Mouse (Mus musculus): ENCODE results near the gene Cobl. TPM values are rescaled to one million over a fixed set of nuclear protein-coding genes. Genes with fewer than 3 reads are reported as not detected.

Cobl gene
- polyA plus RNA-seq, 1 experiment = 4.4 TPM

- no peak overlapping the region for H3K4me3 ChIP-seq (ENCODE audit: insufficient read depth, low read depth, low read length)
- no peaks in the 10 kb centered on the region for H3K4me1 ChIP-seq (ENCODE audit: control insufficient read depth, insufficient read depth, insufficient read length, low read length)
- no peak overlapping the region for H3K27ac ChIP-seq (replicated peaks; ENCODE audit: low read depth, low read length)
Observed at GRCm38 (mm10) chr11:12426746-12427145, 38.0 kb downstream of the Cobl start.

- no peak overlapping the region for H3K27ac ChIP-seq (replicated peaks; ENCODE audit: low read depth, low read length)
- H3K4me1 ChIP-seq (ENCODE audit: control insufficient read depth, insufficient read depth, insufficient read length, low read length) = no peaks in the 10 kb centered on the region
- no peak overlapping the region for H3K4me3 ChIP-seq (ENCODE audit: insufficient read depth, low read depth, low read length)
Observed at GRCm38 (mm10) chr11:12424205-12424604, 40.6 kb downstream of the Cobl start.

- Histone ChIP-seq H3K4me1 (ENCODE audit: control insufficient read depth, insufficient read depth, insufficient read length, low read length) (no peaks in the 10 kb centered on the region), H3K4me3 (ENCODE audit: insufficient read depth, low read depth, low read length) (no peak overlapping the region), H3K27ac (replicated peaks; ENCODE audit: low read depth, low read length) (no peak overlapping the region)
Observed at GRCm38 (mm10) chr11:12421183-12421582, 43.6 kb downstream of the Cobl start.

GRCm38 (mm10) chr11:12420146-12420545, 44.6 kb downstream of the Cobl start:
- Histone ChIP-seq H3K4me3 (ENCODE audit: insufficient read depth, low read depth, low read length) (no peak overlapping the region), H3K4me1 (ENCODE audit: control insufficient read depth, insufficient read depth, insufficient read length, low read length) (no peaks in the 10 kb centered on the region), H3K27ac (replicated peaks; ENCODE audit: low read depth, low read length) (no peak overlapping the region)

- Histone ChIP-seq H3K27ac (replicated peaks; ENCODE audit: low read depth, low read length) (no peak overlapping the region), H3K4me1 (ENCODE audit: control insufficient read depth, insufficient read depth, insufficient read length, low read length) (no peaks in the 10 kb centered on the region), H3K4me3 (ENCODE audit: insufficient read depth, low read depth, low read length) (no peak overlapping the region)
Observed at GRCm38 (mm10) chr11:12416899-12417298, 47.9 kb downstream of the Cobl start.

- Histone ChIP-seq H3K27ac (replicated peaks; ENCODE audit: low read depth, low read length) (no peak overlapping the region), H3K4me3 (ENCODE audit: insufficient read depth, low read depth, low read length) (no peak overlapping the region), H3K4me1 (ENCODE audit: control insufficient read depth, insufficient read depth, insufficient read length, low read length) (no peaks in the 10 kb centered on the region)
Observed at GRCm38 (mm10) chr11:12415329-12415728, 49.4 kb downstream of the Cobl start.

- H3K27ac ChIP-seq (replicated peaks; ENCODE audit: low read depth, low read length) = no peak overlapping the region
- H3K4me3 ChIP-seq (ENCODE audit: insufficient read depth, low read depth, low read length) = no peak overlapping the region
- H3K4me1 ChIP-seq (ENCODE audit: control insufficient read depth, insufficient read depth, insufficient read length, low read length) = no peaks in the 10 kb centered on the region
Observed at GRCm38 (mm10) chr11:12411950-12412349, 52.8 kb downstream of the Cobl start.

- no peaks in the 10 kb centered on the region for H3K4me1 ChIP-seq (ENCODE audit: control insufficient read depth, insufficient read depth, insufficient read length, low read length)
- no peak overlapping the region for H3K4me3 ChIP-seq (ENCODE audit: insufficient read depth, low read depth, low read length)
- no peak overlapping the region for H3K27ac ChIP-seq (replicated peaks; ENCODE audit: low read depth, low read length)
Observed at GRCm38 (mm10) chr11:12411075-12411807, 53.5 kb downstream of the Cobl start.

GRCm38 (mm10) chr11:12409463-12409862, 55.3 kb downstream of the Cobl start:
- Histone ChIP-seq H3K4me1 (ENCODE audit: control insufficient read depth, insufficient read depth, insufficient read length, low read length) (no peaks in the 10 kb centered on the region), H3K4me3 (ENCODE audit: insufficient read depth, low read depth, low read length) (no peak overlapping the region), H3K27ac (replicated peaks; ENCODE audit: low read depth, low read length) (no peak overlapping the region)

- H3K4me3 ChIP-seq (ENCODE audit: insufficient read depth, low read depth, low read length) = no peak overlapping the region
- H3K27ac ChIP-seq (replicated peaks; ENCODE audit: low read depth, low read length) = no peak overlapping the region
- H3K4me1 ChIP-seq (ENCODE audit: control insufficient read depth, insufficient read depth, insufficient read length, low read length) = no peaks in the 10 kb centered on the region
Observed at GRCm38 (mm10) chr11:12407834-12408233, 56.9 kb downstream of the Cobl start.

- Histone ChIP-seq H3K27ac (replicated peaks; ENCODE audit: low read depth, low read length) (no peak overlapping the region), H3K4me1 (ENCODE audit: control insufficient read depth, insufficient read depth, insufficient read length, low read length) (no peaks in the 10 kb centered on the region)
Observed at GRCm38 (mm10) chr11:12399903-12400302, 64.9 kb downstream of the Cobl start.

GRCm38 (mm10) chr11:12396196-12396595, 68.6 kb downstream of the Cobl start:
- no peak overlapping the region for H3K4me3 ChIP-seq (ENCODE audit: insufficient read depth, low read depth, low read length)
- H3K27ac ChIP-seq (replicated peaks; ENCODE audit: low read depth, low read length) = no peak overlapping the region
- H3K4me1 ChIP-seq (ENCODE audit: control insufficient read depth, insufficient read depth, insufficient read length, low read length) = no peaks in the 10 kb centered on the region

More at GRCm38 (mm10) chr11:12399903-12400302, 64.9 kb downstream of the Cobl start:
- H3K4me3 ChIP-seq (ENCODE audit: insufficient read depth, low read depth, low read length) = no peak overlapping the region

- no peak overlapping the region for H3K4me3 ChIP-seq (ENCODE audit: insufficient read depth, low read depth, low read length)
- no peak overlapping the region for H3K27ac ChIP-seq (replicated peaks; ENCODE audit: low read depth, low read length)
- no peaks in the 10 kb centered on the region for H3K4me1 ChIP-seq (ENCODE audit: control insufficient read depth, insufficient read depth, insufficient read length, low read length)
Observed at GRCm38 (mm10) chr11:12394701-12395100, 70.1 kb downstream of the Cobl start.

- Histone ChIP-seq H3K4me3 (ENCODE audit: insufficient read depth, low read depth, low read length) (no peak overlapping the region), H3K4me1 (ENCODE audit: control insufficient read depth, insufficient read depth, insufficient read length, low read length) (no peaks in the 10 kb centered on the region), H3K27ac (replicated peaks; ENCODE audit: low read depth, low read length) (no peak overlapping the region)
Observed at GRCm38 (mm10) chr11:12394151-12394550, 70.6 kb downstream of the Cobl start.

GRCm38 (mm10) chr11:12384826-12385225, 79.9 kb downstream of the Cobl start:
- H3K27ac ChIP-seq (replicated peaks; ENCODE audit: low read depth, low read length) = no peak overlapping the region
- H3K4me1 ChIP-seq (ENCODE audit: control insufficient read depth, insufficient read depth, insufficient read length, low read length) = peaks cover 2% of the 10 kb centered on the region; the same call in 1 of the 2 replicates
- no peak overlapping the region for H3K4me3 ChIP-seq (ENCODE audit: insufficient read depth, low read depth, low read length)

- Histone ChIP-seq H3K4me3 (ENCODE audit: insufficient read depth, low read depth, low read length) (no peak overlapping the region), H3K4me1 (ENCODE audit: control insufficient read depth, insufficient read depth, insufficient read length, low read length) (peaks cover 2% of the 10 kb centered on the region; the same call in 1 of the 2 replicates), H3K27ac (replicated peaks; ENCODE audit: low read depth, low read length) (no peak overlapping the region)
Observed at GRCm38 (mm10) chr11:12382991-12383390, 81.8 kb downstream of the Cobl start.

All from brown adipose tissue, adult 24 weeks (tissue).